Mouse (Mus musculus) gonadal fat pad, adult 2 months (tissue): Measurements from ENCODE around the gene Mafb. TPM values are rescaled to one million over a fixed set of nuclear protein-coding genes. Genes with fewer than 3 reads are reported as not detected.

Experiments
- DNase-seq: peaks from one replicate; pipeline ENCODE4 v3.0.0-alpha.2; 2012; ENCODE audit warnings: low read depth
- polyA plus RNA-seq: library from polyadenylated mRNA; depleted of rRNA; stranded (reverse); fragments of >200 nt; gene quantifications from 2 replicates; pipeline ENCODE4 v1.2.3, GENCODE M21; 2012; rRNA removed

Mafb gene
- 4.8 and 6.4 TPM in 2 replicates for polyA plus RNA-seq

- no peak for DNase-seq
Measured at GRCm38 (mm10) chr2:160366980-160367338, at the start of gene Mafb. TSS of gene Mafb (minus strand) at chr2:160367065.

GRCm38 (mm10) chr2:160415161-160415560 is 48.3 kb upstream of the Mafb start:
- no peak for DNase-seq

GRCm38 (mm10) chr2:160414736-160415135 is 47.9 kb upstream of the Mafb start:
- no peak for DNase-seq

- DNase-seq, result no peak
Measured at GRCm38 (mm10) chr2:160413982-160414381, 47.1 kb upstream of the Mafb start.

- no peak for DNase-seq
Measured at GRCm38 (mm10) chr2:160413055-160413454, 46.2 kb upstream of the Mafb start.

GRCm38 (mm10) chr2:160411431-160411830 is 44.6 kb upstream of the Mafb start:
- no peak for DNase-seq

GRCm38 (mm10) chr2:160407720-160408119 is 40.9 kb upstream of the Mafb start:
- no peak for DNase-seq

GRCm38 (mm10) chr2:160397747-160398146 is 30.9 kb upstream of the Mafb start:
- DNase-seq, result no peak

GRCm38 (mm10) chr2:160394735-160395134 is 27.9 kb upstream of the Mafb start:
- no peak for DNase-seq

- DNase-seq, result no peak
Measured at GRCm38 (mm10) chr2:160392648-160393047, 25.8 kb upstream of the Mafb start.

GRCm38 (mm10) chr2:160388596-160388995 is 21.7 kb upstream of the Mafb start:
- no peak for DNase-seq

- no peak for DNase-seq
Measured at GRCm38 (mm10) chr2:160383418-160383817, 16.6 kb upstream of the Mafb start.

GRCm38 (mm10) chr2:160378271-160378670 is 11.4 kb upstream of the Mafb start:
- no peak for DNase-seq

GRCm38 (mm10) chr2:160376236-160376635 is 9.4 kb upstream of the Mafb start:
- DNase-seq, result no peak

GRCm38 (mm10) chr2:160369653-160370420 is 3.0 kb upstream of the Mafb start:
- no peak for DNase-seq

- DNase-seq, result no peak
Measured at GRCm38 (mm10) chr2:160368422-160369357, 1.8 kb upstream of the Mafb start.

- no peak for DNase-seq
Measured at GRCm38 (mm10) chr2:160367448-160368208, 763 bp upstream of the Mafb start.

GRCm38 (mm10) chr2:160366111-160366979 is 520 bp downstream of the Mafb start:
- no peak for DNase-seq

GRCm38 (mm10) chr2:160365107-160365911 is 1.6 kb downstream of the Mafb start:
- no peak for DNase-seq

GRCm38 (mm10) chr2:160364666-160365065 is 2.2 kb downstream of the Mafb start:
- DNase-seq, result no peak
